Mouse (Mus musculus) yolk sac, embryonic 10.5 days (tissue): Measurements from ENCODE around the gene Ntrk3.
A peak's percentile ranks its signal among the peaks of the same experiment; 100 is the strongest.

Experiments
- DNase-seq: peaks from one replicate; pipeline ENCODE4 v3.0.0-alpha.2; 2017; ENCODE audit warnings: low spot score

Ntrk3 gene

DNA sequence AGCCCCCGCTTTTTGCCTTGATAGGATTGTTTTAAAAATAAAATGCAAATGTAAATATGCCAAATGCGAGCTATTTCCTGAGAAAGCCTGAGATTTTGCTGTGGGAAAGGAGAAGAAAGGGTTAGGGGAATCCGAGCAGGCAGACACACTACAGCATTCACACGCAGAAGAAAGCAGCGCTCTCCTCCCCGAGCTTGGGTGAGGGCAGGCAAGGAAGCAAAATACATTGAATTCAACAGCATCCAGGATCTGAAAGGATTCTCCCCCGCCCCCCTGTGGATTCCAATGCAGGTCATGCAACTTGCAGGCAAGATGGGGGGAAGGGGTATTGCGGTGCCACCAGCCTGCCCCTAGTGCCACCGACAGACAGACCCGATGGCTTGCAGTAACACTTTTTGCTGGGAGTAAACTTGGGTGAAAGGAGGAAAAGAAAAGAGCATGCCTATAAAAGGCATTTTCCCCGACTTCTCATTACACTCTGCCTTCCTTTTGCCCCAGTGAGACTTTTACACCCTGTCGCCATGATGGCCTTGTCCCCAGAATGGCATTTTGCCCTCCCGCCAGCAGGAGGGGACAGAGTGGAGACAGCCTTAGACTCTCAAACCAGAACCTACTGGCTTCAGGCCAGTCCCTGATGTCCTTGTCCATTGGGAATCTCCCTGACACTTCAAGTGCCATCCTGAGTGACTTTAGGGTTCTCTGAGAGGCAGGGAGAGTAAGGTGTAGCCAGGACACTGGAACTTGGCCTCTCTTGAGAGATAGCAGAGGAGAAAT lies 158.2 kb downstream of the Ntrk3 start:
- no peak for DNase-seq

DNA sequence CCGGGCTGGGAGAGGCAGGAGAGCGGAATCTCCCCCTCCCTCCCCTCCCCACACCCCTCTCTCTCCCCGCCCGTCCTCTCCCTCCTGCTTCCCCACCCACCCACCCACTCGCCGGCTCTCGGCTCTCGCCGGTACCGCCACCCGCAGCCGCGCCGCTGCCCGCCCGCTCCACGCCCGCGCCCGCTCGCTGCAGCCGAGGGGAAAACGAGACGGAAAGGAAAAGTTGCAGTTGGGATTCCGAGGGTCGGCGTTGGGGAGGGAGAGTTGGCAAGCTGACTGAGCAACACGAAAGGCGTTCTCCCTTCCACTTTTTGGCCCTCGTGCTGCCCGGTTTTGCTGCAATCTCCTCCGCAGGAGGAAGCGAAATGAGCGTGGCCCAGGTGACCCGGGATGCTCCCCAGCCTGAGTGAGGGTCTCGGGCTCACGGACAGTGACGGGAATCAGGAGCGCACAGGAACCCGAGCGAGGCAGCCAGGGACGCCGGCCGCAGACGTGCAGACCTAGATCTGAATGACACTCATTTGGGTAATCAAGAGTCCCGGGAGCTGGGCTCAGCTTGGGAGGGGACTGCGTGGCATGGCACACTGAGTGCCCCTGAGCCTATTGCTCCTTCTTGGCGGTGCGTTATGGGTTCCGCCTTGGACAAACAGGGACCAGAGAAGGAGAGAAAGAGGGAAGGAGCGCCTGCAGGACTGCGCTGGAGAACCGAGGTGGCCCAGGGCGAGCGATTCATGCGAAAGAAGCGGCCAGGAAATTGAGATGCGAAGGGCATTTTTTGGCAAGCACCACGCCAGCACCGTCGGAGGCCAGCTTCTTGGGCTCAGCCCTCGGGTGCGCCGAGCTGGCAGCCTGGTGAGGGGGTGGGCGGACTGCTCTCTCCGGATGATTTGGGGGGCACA lies 159.1 kb downstream of the Ntrk3 start:
- DNase-seq, result peak; percentile 8

GRCm38 (mm10) chr7:78578111-78578460 lies 159.7 kb downstream of the Ntrk3 start:
- peak; percentile 6 for DNase-seq

DNA sequence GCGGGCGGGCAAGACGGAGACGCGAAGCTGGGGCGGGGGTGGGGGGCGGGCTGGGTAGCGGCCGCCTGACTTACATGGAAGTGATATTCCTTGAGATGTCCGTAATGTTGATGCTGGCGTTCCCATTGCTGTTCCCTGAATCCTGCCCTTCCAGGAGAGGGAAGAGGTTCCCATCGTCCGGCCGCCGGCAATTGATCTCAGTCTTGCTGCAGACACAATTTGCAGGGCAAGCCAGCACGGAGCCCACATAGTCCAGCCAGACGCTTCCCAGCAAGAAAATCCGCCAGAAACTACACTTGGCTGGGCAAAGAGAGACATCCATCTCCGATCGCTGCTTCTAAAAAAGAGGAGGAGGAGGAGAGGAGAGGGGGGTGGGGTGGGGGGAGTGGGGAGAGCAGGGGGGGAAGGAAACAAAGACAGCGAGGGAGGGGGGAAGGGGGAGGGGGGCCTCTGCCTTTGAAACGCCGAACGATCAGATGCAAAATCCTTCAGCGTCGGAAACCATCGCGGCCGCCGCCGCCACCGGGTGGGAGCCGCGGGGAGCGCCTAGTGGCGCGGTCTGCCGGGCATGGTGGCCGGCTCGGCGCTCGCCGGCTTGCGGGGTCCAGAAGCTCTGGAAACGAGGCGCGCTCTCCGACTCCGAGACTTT lies 160.2 kb downstream of the Ntrk3 start:
- DNase-seq, result peak; percentile 17

- peak; percentile 15 for DNase-seq
Measured at GRCm38 (mm10) chr7:78576706-78577461, 160.9 kb downstream of the Ntrk3 start.

GRCm38 (mm10) chr7:78576169-78576568 lies 161.6 kb downstream of the Ntrk3 start:
- no peak for DNase-seq

DNA sequence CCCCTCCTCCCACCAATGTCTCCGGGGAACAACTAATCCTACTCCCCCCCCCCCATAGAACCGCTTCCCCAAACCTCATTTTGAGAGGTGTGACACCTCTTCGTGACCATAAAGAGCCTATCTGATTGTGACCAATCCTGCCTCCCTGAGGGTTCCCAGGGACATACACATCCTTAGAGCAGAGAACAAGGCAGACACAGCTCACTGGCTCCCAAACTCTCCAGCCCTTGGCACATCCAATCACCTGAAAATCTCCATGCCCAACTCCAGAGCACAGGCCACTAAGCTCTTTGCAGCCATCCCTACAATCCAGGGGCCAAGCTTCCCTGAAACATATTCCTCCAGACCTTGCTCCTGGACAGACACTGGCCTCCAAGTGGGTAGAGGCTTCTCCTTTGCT lies 162.3 kb downstream of the Ntrk3 start:
- DNase-seq, result no peak

- DNase-seq, result no peak
Measured at GRCm38 (mm10) chr7:78571196-78571595, 166.6 kb downstream of the Ntrk3 start.

- no peak for DNase-seq
Measured at GRCm38 (mm10) chr7:78569255-78569618, 168.6 kb downstream of the Ntrk3 start.

DNA sequence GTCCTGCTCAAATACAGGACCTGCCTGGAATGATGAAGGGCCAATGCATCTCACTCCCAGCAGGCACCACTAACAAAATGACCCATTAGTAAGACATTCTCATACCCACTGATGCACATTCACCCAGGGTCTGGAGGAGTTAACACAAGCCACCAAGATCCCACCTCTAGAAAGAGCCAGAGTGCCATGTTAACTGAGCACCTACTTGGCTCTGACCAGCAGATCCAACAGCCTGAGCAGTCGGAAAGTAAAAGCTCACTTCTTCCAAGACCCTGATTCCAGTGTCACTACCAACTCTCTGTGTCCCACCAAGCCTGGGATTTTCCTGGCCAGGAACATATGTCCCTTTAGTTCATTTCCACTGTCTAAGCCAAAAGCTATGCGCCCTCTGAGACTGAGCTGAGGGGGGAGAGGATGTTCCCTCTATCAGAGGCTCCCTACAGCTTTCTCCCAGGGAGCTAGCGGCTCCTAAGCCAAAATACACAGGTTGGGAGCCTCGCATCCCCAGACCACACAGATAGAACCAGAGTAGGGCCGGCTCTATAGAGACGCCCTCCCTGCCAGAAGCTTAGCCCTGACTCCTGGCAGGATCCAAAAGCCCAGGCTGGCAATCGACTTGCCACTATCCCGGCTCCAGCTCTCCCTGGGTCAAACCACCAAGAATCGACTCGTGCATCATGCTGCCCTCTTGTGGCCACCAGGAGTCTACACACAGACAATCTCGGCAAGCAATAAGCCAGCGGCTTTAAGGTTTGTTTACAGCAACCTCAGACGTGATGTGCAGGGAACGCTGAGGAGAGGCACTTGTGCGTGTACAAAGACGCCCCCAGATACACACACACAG lies 169.2 kb downstream of the Ntrk3 start:
- peak; percentile 32 for DNase-seq

DNA sequence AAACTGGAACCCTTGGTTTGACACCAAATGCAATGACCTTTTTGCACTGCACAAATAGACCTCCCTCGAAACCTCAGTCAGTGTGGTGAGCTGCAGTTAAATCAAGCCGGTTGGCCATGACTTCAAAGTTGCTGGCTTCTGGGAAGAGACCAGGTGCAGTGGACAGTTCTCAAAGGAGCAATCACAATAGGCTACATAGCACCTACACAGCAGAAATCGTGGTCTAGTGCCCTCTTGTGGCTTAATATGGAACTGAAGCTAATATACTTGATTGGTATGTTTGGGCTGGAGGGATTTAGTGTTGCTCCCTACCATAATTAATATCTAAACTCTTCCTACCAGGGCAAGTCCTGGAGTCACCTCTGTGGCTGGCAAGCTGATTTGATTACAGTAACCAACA lies 171.2 kb downstream of the Ntrk3 start:
- DNase-seq, result no peak

DNA sequence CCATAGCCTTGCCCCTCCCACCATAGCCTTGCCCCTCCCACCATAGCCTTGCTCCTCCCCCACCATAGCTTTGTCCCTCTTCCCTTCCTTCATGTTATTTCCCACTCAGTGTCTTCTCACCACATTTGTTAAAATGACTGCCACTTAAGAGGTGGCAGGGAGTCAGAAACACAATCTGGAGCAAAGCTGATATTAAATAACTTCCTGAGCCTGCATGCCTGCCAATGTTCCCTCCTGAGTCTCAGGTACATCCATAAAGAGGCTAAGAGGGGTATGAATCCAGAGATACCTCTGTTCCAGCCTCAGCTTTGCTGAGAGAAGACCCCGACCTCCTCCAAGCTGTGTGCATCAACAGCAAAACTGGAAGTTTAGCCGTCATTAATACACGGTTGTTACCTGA lies 172.4 kb downstream of the Ntrk3 start:
- DNase-seq, result no peak

DNA sequence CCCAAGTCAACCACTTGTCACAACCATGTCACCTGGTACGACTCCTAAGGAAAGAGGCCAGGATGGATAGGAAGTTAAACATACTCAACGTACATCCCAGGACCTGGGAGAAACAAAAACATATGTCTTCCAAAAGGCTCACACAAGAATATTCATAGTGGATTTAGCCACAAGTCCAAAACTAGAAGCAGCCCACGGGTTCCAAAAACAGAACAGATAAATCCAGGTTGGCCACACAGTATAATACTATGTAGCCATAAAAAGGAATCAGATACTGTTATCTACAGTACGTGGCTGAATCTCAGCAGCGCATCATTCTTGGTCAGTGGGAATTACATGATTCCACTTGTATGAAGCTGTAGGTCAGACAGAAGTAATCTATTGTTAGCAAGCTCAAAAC lies 179.3 kb downstream of the Ntrk3 start:
- no peak for DNase-seq

DNA sequence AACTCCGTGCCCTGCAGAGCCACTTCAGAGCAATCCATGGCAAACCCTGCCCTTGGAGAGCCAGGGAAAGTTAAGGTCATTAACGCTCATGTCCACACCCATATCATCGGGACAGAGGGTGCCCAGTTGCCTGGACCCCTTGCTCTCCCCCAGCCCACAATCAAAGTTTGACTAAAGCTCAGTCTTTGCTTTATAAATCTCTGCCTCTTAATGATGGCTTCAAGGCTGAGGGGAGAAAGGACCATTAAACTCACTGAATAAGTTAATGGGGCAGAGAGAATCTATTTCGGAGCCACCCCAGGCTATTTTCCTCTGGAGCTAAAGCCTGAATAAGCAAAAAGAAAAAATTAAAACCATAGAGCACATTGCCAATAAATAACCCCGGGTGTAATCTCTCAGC lies 182.3 kb downstream of the Ntrk3 start:
- DNase-seq, result no peak

GRCm38 (mm10) chr7:78549461-78549860 lies 188.4 kb downstream of the Ntrk3 start:
- DNase-seq, result no peak

DNA sequence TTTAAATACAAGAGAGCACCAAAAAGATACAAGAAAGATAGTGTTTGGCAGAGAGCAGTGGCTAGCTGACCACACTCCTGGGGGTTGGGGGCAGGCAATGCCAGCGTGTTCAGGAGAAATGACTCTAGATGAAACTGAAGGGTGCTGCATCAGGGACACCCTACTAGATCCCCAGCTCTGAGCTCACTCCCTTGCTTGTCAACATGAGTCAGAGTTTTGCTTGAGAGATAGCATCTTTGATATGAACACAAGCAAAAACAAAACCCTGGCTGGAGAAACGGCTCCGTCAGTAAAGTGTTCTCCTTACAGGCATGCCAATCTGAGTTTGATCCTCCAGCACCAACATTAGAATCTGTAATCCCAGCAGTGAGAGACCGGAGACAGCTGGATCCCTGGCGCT lies 189.1 kb downstream of the Ntrk3 start:
- no peak for DNase-seq

DNA sequence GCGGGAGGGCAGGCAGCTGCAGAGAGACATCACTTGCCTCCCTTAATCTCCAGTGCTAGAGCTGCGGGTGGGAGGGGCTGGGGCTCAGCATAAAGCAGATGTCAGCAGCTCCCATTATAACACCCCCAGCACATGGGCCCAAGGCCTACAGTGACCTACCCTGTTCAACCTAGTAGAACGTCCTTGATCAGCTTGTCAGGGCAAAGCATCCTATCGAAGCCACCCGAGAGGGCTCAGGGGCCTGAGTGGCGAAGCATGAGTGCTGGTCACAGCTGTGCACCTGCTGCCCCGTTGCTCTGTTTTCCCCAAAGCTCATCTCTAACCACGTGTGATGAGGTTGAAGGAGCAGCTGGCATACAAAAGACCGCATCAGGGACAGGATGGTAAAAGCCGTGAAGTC lies 191.3 kb downstream of the Ntrk3 start:
- no peak for DNase-seq

DNA sequence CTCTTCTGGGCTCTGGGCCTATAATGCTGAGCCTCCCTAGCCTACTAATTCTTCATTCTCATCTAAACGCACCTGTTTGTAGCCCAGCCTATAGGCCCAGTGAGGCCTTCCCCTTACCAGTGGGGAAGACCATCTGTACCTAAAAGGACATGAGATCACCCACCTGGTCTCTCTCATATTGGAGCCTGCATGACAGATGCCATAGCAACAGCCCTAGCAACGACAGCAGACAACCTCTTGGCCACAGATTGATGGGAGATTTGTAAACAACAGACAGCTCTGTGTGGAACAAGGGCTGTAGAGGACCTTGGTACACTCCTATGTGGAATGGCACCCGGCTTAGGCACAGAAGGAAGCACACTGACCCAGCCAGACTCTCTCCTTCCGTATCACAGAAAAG lies 195.3 kb downstream of the Ntrk3 start:
- DNase-seq, result no peak

DNA sequence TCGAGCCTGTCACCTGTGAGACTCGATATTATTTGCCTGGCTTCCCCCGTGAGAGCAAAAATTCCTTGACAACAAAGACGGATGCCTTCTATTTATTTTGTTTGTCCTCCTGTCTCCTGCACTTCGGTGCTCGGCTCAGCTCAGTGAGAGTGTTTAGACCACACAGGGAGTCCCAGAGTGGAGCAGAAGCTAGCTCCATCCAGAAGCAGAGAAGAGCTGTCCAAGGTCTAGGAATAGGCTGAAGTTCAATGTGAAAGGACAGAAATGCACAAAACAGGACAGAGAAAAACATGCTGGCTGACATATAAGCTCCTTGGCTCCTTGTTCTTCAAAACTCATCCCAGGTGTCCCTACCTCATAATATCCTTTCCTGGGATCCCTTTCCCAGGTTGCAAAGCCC lies 207.5 kb downstream of the Ntrk3 start:
- no peak for DNase-seq

GRCm38 (mm10) chr7:78528008-78528407 lies 209.8 kb downstream of the Ntrk3 start:
- no peak for DNase-seq

DNA sequence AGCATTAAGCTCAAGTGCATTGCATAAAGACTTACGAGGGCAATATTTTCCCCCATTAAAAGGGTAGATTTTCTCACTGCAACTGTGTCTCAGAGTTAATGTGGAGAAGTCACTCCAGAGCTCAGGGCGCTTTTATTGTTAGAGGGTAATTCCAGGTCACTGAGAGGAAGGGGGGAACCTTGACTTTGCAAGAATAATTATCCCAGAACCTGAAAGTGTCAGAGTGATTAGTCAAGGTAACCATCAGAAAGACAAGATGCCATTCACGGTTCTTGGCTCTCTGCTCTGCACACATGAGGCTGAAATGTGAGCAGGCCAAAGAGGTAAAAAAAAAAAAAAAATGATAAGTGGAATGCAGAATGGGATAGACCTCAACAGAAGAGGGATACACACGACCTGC lies 210.2 kb downstream of the Ntrk3 start:
- no peak for DNase-seq
